Mouse (Mus musculus): Measurements from ENCODE around the gene Fndc11.

The Fndc11 gene

GRCm38 (mm10) chr2:181218881-181219485 lies 830 bp upstream of the Fndc11 start:
- no peak for DNase-seq (ENCODE audit: low spot score in 2 of 2)

- DNase-seq (ENCODE audit: low spot score in 2 of 2) = no peak
Measured at GRCm38 (mm10) chr2:181220361-181220760, 548 bp downstream of the Fndc11 start.

GRCm38 (mm10) chr2:181224994-181225393 lies 5.2 kb downstream of the Fndc11 start:
- DNase-seq (ENCODE audit: low spot score in 2 of 2) = no peak

- DNase-seq (ENCODE audit: low spot score in 2 of 2) = no peak
Measured at GRCm38 (mm10) chr2:181227122-181227521, 7.3 kb downstream of the Fndc11 start.

- no peak for DNase-seq (ENCODE audit: low spot score in 2 of 2)
Measured at GRCm38 (mm10) chr2:181228335-181228734, 8.5 kb downstream of the Fndc11 start.

- DNase-seq (ENCODE audit: low spot score in 2 of 2) = no peak
Measured at GRCm38 (mm10) chr2:181231171-181231570, 11.4 kb downstream of the Fndc11 start.

GRCm38 (mm10) chr2:181233443-181233842 lies 13.6 kb downstream of the Fndc11 start:
- DNase-seq (ENCODE audit: low spot score in 2 of 2) = no peak

- DNase-seq (ENCODE audit: low spot score in 2 of 2) = no peak
Measured at GRCm38 (mm10) chr2:181234680-181235079, 14.9 kb downstream of the Fndc11 start.

GRCm38 (mm10) chr2:181235681-181236566 lies 16.1 kb downstream of the Fndc11 start:
- no peak for DNase-seq (ENCODE audit: low spot score in 2 of 2)

- DNase-seq (ENCODE audit: low spot score in 2 of 2) = no peak
Measured at GRCm38 (mm10) chr2:181237251-181238014, 17.6 kb downstream of the Fndc11 start.

GRCm38 (mm10) chr2:181238091-181238610 lies 18.3 kb downstream of the Fndc11 start:
- DNase-seq (ENCODE audit: low spot score in 2 of 2) = no peak

- DNase-seq (ENCODE audit: low spot score in 2 of 2) = no peak
Measured at GRCm38 (mm10) chr2:181238861-181239260, 19.0 kb downstream of the Fndc11 start.

GRCm38 (mm10) chr2:181239261-181239660 lies 19.4 kb downstream of the Fndc11 start:
- DNase-seq (ENCODE audit: low spot score in 2 of 2) = no peak

GRCm38 (mm10) chr2:181240806-181241440 lies 21.1 kb downstream of the Fndc11 start:
- no peak for DNase-seq (ENCODE audit: low spot score in 2 of 2)

- DNase-seq (ENCODE audit: low spot score in 2 of 2) = no peak
Measured at GRCm38 (mm10) chr2:181241602-181242313, 21.9 kb downstream of the Fndc11 start, which contains the start of gene Helz2. Gene Helz2 (minus strand): TSS chr2:181242027.

- DNase-seq (ENCODE audit: low spot score in 2 of 2) = no peak
Measured at GRCm38 (mm10) chr2:181242314-181242665, 22.5 kb downstream of the Fndc11 start.

GRCm38 (mm10) chr2:181243706-181244394 lies 24.0 kb downstream of the Fndc11 start:
- DNase-seq (ENCODE audit: low spot score in 2 of 2) = no peak

- DNase-seq (ENCODE audit: low spot score in 2 of 2) = no peak
Measured at GRCm38 (mm10) chr2:181245031-181245430, 25.2 kb downstream of the Fndc11 start.

GRCm38 (mm10) chr2:181249217-181249616 lies 29.4 kb downstream of the Fndc11 start:
- DNase-seq (ENCODE audit: low spot score in 2 of 2) = no peak

GRCm38 (mm10) chr2:181251841-181252240 lies 32.0 kb downstream of the Fndc11 start:
- DNase-seq (ENCODE audit: low spot score in 2 of 2) = no peak
